Mouse (Mus musculus): ENCODE results near the gene Trim34b. TPM values are rescaled to one million over a fixed set of nuclear protein-coding genes. Genes with fewer than 3 reads are reported as not detected.
"Not testable (repeated sequence)": the region's sequence is repeated elsewhere in the genome, so short reads cannot be mapped to it uniquely, and the experiment has no call there.

Gene Trim34b
- not detected in 2 replicates for total RNA-seq (2012; rRNA removed)
- 0.22 TPM in 1 of 2 replicates, not detected in the other for total RNA-seq (2014; rRNA removed)
- not detected in 2 replicates for polyA plus RNA-seq (2012; ENCODE audit: insufficient read length, low read depth)

DNA sequence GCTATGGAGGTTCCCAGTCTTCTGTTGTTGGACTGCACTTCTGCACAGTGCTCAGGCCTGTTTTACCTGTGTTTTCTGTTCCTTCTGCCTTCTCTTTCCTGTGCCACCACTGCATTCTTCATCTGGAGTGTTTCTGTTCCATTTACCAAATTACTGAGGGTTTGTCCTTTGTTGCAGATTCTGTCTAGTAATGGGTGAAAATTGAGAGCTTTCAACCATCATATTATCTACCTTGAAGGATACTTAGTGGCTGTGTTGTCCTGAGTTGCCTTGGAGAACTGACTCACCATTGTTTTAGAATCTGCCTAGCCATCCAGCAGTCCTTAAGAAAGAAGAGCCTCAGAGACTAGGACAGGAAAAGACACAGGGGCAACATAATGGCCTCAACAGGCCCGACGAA lies at the start of gene Trim34b:
TSS of gene Trim34b (plus strand) at position 301 of the 400 bp plus-strand sequence.
- dilution Hi-C loops (cut with MboI; ENCODE audit: extremely low pct_ligation_motif_present, extremely low pct_unique_long_range_greater_than_20kb, low sequenced_read_pairs); H3K27ac ChIP-seq (ENCODE audit: insufficient read depth, low read depth); H3K4me1 ChIP-seq (ENCODE audit: control insufficient read depth in 1 of 2, insufficient read depth in 2 of 2); in situ Hi-C loops (cut with MboI; ENCODE audit: low pct_ligation_motif_present, low pct_unique_long_range_greater_than_20kb, low sequenced_read_pairs); H3K9me3 ChIP-seq (replicated peaks; ENCODE audit: low read length); H3K27me3 ChIP-seq (replicated peaks); H3K4me2 ChIP-seq (ENCODE audit: insufficient read depth, low read depth, poor library complexity, severe bottlenecking); H3K9ac ChIP-seq (ENCODE audit: insufficient read depth, low read depth); H3K4me3 ChIP-seq (replicated peaks in 1 of 3; ENCODE audit: low read depth in 2 of 3, low read length in 2 of 3, poor library complexity in 1 of 3); H3K79me2 ChIP-seq (replicated peaks; ENCODE audit: control insufficient read depth, extremely low read depth, insufficient read depth, poor library complexity, severe bottlenecking); H3K36me3 ChIP-seq (replicated peaks in 1 of 2; ENCODE audit: control insufficient read depth in 1 of 2, insufficient read depth in 1 of 2, low read length in 1 of 2); DNase-seq (ENCODE audit: extremely low read depth): not testable (repeated sequence)

DNA sequence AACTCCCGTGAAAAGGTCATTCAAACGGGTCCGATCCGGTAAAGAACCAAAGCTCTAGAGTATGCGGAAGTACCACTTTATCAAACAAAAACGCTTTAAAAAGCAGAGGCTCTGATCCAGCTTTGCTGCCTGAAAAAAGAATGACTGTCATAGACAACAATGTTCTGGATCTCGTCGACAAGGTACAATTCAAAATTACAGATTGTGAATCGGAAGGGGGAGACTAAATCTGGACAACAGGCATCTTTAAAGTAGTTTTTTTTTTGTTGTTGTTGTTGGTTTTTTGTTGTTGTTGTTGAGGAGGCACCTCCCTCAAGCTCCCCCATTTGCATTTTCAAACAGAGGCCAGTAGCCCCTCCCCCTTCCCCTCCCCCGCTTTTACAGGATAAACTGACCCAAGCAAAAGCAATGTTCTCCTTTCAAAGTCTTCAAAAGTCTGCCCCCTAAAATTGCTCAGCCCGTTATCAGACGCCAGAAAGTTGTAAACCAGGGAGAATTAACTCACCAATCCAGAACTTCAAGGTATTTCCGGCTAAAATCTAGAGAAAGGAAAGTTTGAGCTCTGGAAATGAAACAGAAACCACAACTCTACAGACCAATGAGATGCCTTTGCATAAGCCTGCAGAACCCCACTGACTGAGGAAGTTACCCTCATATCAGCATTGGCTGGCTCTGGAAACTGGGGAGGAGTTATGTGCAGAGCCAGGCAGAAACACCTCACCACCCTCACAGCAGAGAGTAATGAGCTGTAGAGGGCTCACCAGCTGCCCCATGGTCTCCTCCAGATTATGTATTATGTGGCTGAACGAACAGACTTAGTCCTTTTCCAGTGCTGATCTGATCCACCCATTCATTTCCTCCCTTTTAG lies 41.5 kb upstream of the Trim34b start, which contains the start of gene Trim5:
TSS of gene Trim5 (minus strand) at position 519 of the 868 bp plus-strand sequence.
- H3K9me3 ChIP-seq (replicated peaks; ENCODE audit: low read length); dilution Hi-C loops (cut with MboI; ENCODE audit: extremely low pct_ligation_motif_present, extremely low pct_unique_long_range_greater_than_20kb, low sequenced_read_pairs); in situ Hi-C loops (cut with MboI; ENCODE audit: low pct_ligation_motif_present, low pct_unique_long_range_greater_than_20kb, low sequenced_read_pairs); H3K27me3 ChIP-seq (replicated peaks); H3K36me3 ChIP-seq (replicated peaks in 1 of 2; ENCODE audit: control insufficient read depth in 1 of 2, insufficient read depth in 1 of 2, low read length in 1 of 2); H3K79me2 ChIP-seq (replicated peaks; ENCODE audit: control insufficient read depth, extremely low read depth, insufficient read depth, poor library complexity, severe bottlenecking): not testable (repeated sequence)
- DNase-seq (ENCODE audit: extremely low read depth), result peak; percentile 57
- TF ChIP-seq SIN3A (IDR thresholded peaks at IDR 0.05; ENCODE audit: low read length) (peak; percentile 39; the same call in 1 of the 2 replicates), ZNF384 (IDR thresholded peaks at IDR 0.05; ENCODE audit: low read depth, low read length) (peak; percentile 46; the same call in 1 of the 2 replicates), CHD2 (IDR thresholded peaks at IDR 0.05; ENCODE audit: low read length) (peak; percentile 55; the same call in 1 of the 2 replicates)
- peaks cover 15 to 33% of the 10 kb centered on the region in 2 experiments for H3K4me1 ChIP-seq (ENCODE audit: control insufficient read depth in 1 of 2, insufficient read depth in 2 of 2)
- H3K4me2 ChIP-seq (ENCODE audit: insufficient read depth, low read depth, poor library complexity, severe bottlenecking), result peak within 1 kb of the TSS; percentile 71
- H3K9ac ChIP-seq (ENCODE audit: insufficient read depth, low read depth), result peak within 1 kb of the TSS; percentile 87
- H3K27ac ChIP-seq (ENCODE audit: insufficient read depth, low read depth), result peak within 1 kb of the TSS; percentile 68; the same call in 1 of the 2 replicates
- H3K4me3 ChIP-seq (replicated peaks in 1 of 3; ENCODE audit: low read depth in 2 of 3, low read length in 2 of 3, poor library complexity in 1 of 3), result peak within 1 kb of the TSS; percentile 46 to 69 (median 65)

DNA sequence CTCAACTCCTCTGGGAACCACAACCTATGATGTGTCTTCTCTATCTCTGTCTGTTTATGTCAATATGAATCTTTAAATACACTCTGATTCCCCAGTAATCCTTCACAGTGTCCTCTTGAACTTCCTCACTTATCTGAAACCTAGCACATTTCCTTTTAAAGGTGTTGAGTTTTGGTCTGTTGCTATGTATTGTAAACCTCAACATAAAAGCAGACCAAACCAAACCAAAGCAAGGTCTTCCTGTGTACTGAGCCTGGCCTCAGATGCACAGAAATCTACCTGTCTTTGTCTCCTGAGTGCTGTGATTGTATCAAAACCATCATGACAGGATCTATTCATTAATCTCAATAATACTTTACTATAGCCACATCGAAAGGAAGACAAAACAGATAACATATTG lies 38.6 kb upstream of the Trim34b start:
- DNase-seq (ENCODE audit: extremely low read depth), result no peak
- no peaks in the 10 kb centered on the region for H3K9me3 ChIP-seq (replicated peaks; ENCODE audit: low read length)
- H3K9ac ChIP-seq (ENCODE audit: insufficient read depth, low read depth), result no peak overlapping the region
- peaks cover 20 to 53% of the 10 kb centered on the region in 2 experiments for H3K4me1 ChIP-seq (ENCODE audit: control insufficient read depth in 1 of 2, insufficient read depth in 2 of 2)
- in situ Hi-C loops (cut with MboI; ENCODE audit: low pct_ligation_motif_present, low pct_unique_long_range_greater_than_20kb, low sequenced_read_pairs) (no loop called here), dilution Hi-C loops (cut with MboI; ENCODE audit: extremely low pct_ligation_motif_present, extremely low pct_unique_long_range_greater_than_20kb, low sequenced_read_pairs) (no loop called here)
- no peaks in the 10 kb centered on the region for H3K27me3 ChIP-seq (replicated peaks)
- H3K79me2 ChIP-seq (replicated peaks; ENCODE audit: control insufficient read depth, extremely low read depth, insufficient read depth, poor library complexity, severe bottlenecking), result no peaks in the 10 kb centered on the region
- H3K27ac ChIP-seq (ENCODE audit: insufficient read depth, low read depth), result no peak overlapping the region
- no peaks in the 10 kb centered on the region for H3K36me3 ChIP-seq (replicated peaks in 1 of 2; ENCODE audit: control insufficient read depth in 1 of 2, insufficient read depth in 1 of 2, low read length in 1 of 2)
- no peak overlapping the region for H3K4me3 ChIP-seq (replicated peaks in 1 of 3; ENCODE audit: low read depth in 2 of 3, low read length in 2 of 3, poor library complexity in 1 of 3)
- H3K4me2 ChIP-seq (ENCODE audit: insufficient read depth, low read depth, poor library complexity, severe bottlenecking), result no peak overlapping the region
- TF ChIP-seq MAX (IDR thresholded peaks at IDR 0.05; ENCODE audit: low read length) (no peak), MAFK (IDR thresholded peaks at IDR 0.05; ENCODE audit: insufficient replicate concordance, low read length) (no peak), SMC3 (IDR thresholded peaks at IDR 0.05; ENCODE audit: low read depth, low read length) (no peak), IRF4 (IDR thresholded peaks at IDR 0.05; ENCODE audit: low read depth, low read length) (no peak), KAT2A (IDR thresholded peaks at IDR 0.05; ENCODE audit: insufficient replicate concordance, low read length) (no peak), RCOR1 (conservative IDR thresholded peaks at IDR 0.05; ENCODE audit: low read depth, low read length) (no peak), RAD21 (IDR thresholded peaks at IDR 0.05; ENCODE audit: low read depth, low read length) (no peak), MXI1 (IDR thresholded peaks at IDR 0.05; ENCODE audit: low read depth, low read length) (no peak), CHD1 (IDR thresholded peaks at IDR 0.05; ENCODE audit: low read depth, low read length) (no peak), JUN (IDR thresholded peaks at IDR 0.05; ENCODE audit: insufficient read depth, low read depth, low read length) (no peak), JUND (conservative IDR thresholded peaks at IDR 0.05; ENCODE audit: low read depth, low read length) (no peak), ZC3H11A (IDR thresholded peaks at IDR 0.05; ENCODE audit: low read depth, low read length) (no peak), TBP (conservative IDR thresholded peaks at IDR 0.05; ENCODE audit: low read depth, low read length) (no peak)

Measured in CH12.LX (cell line).